8 mouse cellular contexts compared by ENCODE assay signal in genomic region chr10:36834224-36834623, GRCm38 (mm10).
A peak's percentile ranks its signal among the peaks of the same experiment; 100 is the strongest.
DNase-seq lines count a peak whose midpoint lies in the region; ATAC-seq lines count a peak whose summit lies in the region.

No protein-coding gene starts in this region.

- ATAC-seq in megakaryocyte progenitor cell, adult 5-6 weeks (replicated peaks; ENCODE audit: poor library complexity), result no peak

- peak; percentile 45 for DNase-seq in gastrocnemius, postnatal 10 days
- DNase-seq in gastrocnemius, postnatal 14 days, result no peak
- DNase-seq in ovary, postnatal 36 days (ENCODE audit: low spot score), result peak; percentile 19
- DNase-seq in ovary, postnatal 10 days (ENCODE audit: low spot score), result no peak
- DNase-seq in cerebellum, adult 9-10 months, result peak; percentile 5
- peak; percentile 11 to 24 for DNase-seq in layer of hippocampus, postnatal 36 days
- DNase-seq in right cerebral cortex, postnatal 36 days (ENCODE audit: low spot score in 2 of 2), result peak; percentile 6 to 11

- intact Hi-C loops in gastrocnemius, postnatal 14 days (cut with DNase I; ENCODE audit: low total_unique reads), result loop anchor here (5.0 kb wide), 1 partner anchor 287 kb away; no protein-coding TSS in a partner anchor

Comparison
In these comparisons a context has a peak if more than half of its experiments do, and no peak if none do; other contexts are left out.
1. DNase-seq: peak in gastrocnemius, postnatal 10 days (single experiment), ovary, postnatal 36 days (single experiment), cerebellum, adult 9-10 months (single experiment), layer of hippocampus, postnatal 36 days (2 of 2) and right cerebral cortex, postnatal 36 days (2 of 2); none in gastrocnemius, postnatal 14 days (single experiment) and ovary, postnatal 10 days (single experiment).